Mouse (Mus musculus) urinary bladder, postnatal 14 days (tissue): Measurements from ENCODE around the gene Zfp87.

ENCODE experiments used
- DNase-seq: peaks from one replicate; pipeline ENCODE4 v3.0.0; 2021; ENCODE audit warnings: low spot score

Zfp87 gene

DNA sequence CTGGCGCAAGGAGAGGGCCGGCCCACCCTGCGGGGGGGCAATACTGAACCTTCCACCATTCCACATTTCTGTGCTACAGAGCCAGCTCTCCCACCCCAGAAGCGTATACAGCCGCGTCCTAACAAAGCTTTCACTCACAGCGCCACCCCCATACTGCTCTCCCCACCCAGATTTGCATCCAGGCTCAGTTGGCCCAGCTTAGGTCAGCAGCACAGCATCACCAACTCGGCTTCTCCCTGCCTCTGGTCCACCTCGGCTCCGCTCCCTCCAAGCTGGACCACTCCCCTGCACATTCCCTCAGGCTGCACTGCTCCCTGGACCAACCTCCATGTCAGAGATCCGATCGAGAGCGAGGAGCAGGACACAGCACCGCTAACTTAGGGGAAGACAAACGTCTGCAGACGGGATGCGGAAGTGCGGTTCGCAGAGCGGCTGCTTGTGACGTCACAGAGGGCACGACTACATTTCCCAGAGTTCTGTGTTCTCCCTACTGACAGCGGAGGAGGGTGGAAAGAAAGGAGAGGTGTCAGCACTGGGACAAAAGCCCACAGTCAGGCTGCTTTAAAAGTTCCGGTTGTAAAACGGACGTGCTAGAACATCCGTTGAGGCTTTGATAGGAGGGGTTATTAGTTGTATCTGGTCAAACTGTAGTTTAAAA is at the start of gene Zfp87, which contains the start of gene Gm26965:
TSS of gene Zfp87 (minus strand) at position 425 of the 658 bp plus-strand sequence.
TSS of gene Gm26965 (minus strand) at position 399 of the 658 bp plus-strand sequence.
- peak; percentile 93 for DNase-seq

DNA sequence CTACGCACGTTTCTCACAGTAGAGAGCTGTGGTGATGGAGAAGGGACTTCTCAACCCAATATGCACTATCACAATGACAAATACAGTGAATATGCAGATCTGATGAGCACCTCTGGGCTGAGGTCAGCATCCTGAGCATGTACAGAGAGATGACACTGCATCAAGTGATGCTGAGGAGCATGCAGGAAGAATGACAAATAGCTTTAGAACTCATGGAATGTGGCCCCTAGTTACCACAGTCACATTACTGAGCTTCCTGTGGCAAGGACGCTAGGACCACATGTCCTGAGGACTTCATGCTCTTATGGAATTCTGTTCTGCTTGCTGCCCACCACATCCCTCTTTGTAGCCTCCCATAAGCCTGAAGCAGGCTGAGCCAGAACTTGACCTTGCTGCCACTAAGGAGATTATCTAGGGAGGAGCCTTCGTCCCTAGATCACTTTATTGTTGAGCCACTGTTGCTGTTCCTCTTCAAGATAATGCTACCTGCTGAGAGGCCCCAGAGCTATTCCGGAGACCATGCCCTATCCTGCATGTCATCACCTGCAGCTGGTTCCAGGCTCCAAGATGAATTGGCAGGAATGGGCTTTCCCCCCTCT is 46.7 kb upstream of the Zfp87 start:
- DNase-seq: no peak

DNA sequence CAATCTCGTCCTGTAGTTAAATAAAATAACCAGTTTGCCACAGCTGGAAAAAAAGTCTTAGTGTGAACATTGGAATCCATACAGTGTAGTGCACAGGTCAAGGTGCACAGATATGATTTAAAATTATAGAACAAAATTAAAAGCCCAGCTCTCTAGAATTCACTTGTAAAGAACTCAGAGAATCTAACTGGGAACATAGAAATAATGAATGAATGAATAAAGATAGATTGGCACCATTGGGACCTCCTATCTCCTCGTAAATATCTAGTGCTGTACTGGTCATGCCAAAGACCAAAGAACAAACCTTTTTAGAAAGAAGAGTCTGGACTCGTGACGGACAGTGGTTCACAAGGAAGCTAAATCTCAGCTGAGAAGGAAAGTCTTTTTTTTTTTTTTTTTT is 27.8 kb upstream of the Zfp87 start, which contains the start of gene Zfp748:
TSS of gene Zfp748 (minus strand) at position 101 of the 400 bp plus-strand sequence.
- DNase-seq: no peak

DNA sequence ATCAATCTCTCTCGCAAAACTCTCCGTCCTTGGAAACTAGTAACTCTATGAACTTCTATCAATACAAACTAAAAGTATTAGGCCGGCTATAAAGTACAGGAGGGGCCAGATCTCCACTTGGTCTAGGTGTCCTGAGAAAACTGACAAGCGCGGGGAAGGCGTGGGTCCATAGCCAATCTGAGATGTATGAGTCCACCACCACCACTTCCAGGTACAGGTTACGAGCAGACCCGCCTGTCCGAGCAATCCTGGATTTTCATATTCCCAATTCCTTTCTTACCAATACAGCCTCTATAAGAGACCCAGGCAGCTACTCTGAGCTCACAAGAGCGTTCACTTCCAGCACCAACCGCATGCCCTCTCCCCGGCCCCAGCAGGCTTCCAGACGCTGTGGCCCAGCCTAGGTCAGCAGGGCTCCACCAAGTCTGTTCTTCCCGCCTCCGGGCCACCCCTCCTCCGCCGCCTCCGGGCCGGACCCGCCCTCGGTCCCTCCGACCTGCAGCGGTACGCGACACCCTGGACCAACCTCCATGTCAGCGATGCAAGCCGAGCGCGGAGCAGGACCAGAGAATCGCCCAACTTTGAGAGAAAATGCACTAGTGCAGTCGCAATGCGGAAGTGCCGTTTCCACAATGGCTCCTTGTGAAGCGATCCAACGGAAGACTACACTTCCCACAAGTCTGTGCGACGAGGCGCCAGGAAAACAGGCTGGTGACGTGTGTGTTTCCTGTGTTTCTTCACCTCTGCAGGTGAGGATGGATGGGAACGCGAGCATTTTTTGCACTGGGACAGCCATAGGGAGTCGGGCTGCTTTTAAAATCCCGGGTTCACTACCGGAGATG is 26.7 kb upstream of the Zfp87 start:
- peak; percentile 88 for DNase-seq

DNA sequence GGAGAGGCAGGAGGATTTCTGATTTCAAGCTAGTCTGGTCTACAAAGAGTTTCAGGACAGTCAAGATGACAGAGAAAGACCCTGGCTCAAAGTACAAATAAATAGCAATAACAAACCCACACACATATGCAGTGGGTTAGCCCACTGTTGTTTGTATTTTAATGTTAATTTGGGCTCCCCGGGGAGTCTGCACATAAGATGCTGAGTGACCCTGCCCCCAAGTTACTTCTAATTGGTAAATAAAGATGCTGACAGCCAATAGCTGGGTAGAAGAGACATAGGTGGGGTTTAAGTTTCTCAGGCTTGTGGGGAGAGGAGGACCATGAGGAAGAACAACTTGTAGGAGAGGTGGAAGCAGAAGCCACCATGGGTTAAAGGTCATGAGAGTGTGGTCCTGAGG is 20.0 kb upstream of the Zfp87 start:
- no peak for DNase-seq

DNA sequence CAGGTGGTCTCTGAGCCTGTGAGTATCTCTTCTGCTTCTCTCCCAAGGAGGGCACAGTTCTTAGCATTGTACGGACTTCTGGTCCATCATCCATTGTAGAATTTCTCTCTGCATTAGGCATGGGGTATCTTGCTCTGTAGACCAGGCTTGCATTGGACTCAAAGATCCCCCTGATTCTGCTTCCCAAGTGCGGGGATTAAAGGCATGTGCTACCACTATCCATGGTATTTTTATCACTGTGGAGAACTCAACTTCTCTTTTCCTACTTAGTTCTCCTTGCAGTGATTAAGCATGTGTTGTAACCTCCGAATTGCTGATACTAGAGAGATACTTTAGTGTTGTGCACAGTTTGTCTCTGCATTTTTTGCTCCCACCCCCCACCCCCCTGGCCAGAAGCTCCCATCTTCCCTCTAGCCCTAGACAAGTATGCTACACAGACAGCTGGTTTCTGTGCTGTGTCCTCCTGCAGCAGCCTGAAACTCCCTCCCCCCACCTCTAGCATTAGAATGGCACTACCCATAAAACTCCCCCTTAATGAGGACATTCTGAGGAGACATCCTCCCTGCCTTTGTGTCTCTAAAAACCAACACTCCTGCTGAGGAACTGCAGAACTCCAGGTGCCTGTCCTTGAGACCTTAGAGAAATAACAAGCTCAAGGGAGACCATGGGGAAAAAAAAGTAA is 1.2 kb upstream of the Zfp87 start:
- DNase-seq: no peak

DNA sequence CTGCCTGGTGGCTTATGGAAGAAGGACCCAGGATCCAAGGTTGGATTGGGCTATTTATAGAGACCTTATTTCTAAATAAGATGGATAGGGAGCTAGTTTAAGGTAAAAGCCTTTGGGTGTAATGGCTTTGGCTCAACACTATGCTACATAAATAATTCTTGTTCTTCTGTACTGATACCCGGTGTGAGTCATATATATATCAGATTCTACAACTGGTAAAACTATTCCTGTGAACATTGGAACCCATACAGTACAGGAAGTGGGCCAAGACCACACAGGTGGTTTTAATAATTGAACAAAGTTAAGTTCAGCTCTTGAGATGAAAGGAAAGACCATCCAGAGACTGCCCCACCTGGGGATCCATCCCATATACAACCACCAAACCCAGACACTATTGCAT is 25.1 kb downstream of the Zfp87 start:
- no peak for DNase-seq

DNA sequence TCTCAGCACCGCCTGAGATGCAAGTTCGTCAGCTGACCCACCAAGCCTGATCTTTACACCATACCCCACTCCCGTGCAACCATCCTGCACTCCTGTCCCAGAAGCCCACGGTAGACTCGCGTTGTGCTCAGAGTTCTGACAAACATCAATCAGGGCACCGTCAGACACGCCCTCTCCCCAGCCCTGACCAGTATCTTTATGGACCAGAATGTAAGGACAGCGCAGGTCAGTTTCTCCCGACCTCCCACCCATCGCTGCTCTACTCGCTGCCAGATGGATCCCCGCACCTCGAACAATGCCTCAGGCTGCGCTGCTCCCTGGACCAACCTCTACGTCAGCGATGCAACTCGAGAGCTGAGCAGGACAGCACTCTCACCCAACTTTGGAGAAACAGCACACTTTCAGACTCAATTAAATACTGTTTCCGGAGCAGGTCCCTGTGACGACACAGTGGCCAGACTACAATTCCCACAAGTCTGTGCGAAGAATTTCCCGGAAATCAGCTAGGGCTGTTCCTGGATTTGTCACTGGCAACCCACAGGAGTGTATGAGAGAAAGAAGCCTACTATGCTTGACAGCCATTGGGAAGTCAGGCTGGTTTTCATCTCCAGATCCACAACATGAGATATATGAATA is 25.8 kb downstream of the Zfp87 start, which contains the start of gene Zfp58:
TSS of gene Zfp58 (minus strand) at position 472 of the 636 bp plus-strand sequence.
- peak; percentile 81 for DNase-seq

DNA sequence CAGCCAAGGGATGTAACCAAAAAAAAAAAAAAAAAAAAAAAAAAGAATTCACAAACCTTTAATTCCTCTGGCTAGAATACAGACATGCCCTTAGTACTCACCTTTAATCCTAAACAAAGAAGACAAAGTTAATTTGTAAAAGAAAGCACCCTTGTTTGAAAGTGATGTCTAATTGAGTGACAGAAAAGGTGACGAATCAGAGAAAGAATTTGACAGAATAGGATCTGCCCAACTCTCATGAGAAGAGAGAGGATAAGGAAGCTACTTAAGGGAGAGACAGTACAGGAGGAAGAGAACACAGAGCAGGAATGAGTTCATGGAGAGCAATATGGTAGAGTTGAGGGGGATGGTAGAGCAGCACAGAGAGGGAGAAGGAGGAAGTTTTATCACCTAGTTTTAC is 30.3 kb downstream of the Zfp87 start:
- DNase-seq: no peak

DNA sequence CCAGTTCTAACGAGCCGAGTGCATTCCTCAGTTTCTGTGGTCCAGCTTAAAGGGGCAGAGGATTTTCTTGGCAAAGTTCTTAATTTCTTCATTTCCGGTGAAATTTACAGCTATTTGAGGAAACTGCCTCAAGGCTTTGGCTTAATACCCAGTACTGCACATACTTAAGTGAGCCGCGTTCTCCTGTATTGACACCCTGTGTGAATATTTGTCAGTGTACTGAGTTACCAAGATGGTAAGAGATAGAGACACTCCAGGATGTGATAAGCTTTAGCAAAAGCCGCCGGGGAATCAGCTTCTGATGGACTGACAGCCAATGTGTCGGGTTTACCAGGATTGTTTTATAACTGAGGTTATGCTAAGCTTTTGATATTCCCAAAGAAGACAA is 41.6 kb downstream of the Zfp87 start:
- DNase-seq: no peak

DNA sequence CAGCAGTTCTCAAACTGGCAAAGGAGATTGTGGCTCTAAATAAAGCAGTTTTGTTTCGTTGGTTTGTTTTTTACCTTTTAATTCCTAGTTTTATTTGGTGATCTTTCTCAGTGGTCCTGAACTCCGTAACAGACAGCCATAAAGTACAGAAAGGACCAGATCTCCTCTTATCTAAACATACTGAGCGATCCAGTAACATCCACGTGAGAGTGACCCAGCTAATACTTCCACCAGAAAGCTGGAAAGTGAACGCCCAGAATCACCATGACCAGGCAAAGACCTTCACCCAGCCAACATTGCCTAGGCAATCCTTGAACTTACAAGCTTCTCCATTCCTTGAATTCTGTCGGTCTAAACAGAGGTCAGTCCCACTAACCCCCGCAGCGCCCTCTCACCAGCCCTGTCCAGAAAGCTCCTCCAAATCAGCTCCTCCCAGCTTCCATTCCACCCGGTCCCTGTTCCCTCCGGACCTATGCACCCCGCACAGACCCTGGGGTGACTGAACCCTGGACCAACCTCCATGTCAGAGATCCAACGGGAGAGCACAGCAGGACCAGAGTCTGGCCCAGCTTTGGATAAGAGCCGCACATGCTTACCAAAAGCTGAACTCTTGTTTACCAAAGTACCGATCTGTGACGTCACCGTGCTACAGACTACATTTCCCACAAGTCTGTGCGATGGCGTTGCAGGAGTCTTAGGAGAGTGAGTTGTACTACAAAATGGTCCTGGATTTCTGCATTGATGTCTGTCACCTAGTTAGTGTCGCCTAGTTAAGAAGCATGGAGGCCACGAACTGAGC is 42.2 kb downstream of the Zfp87 start, which contains the start of gene Zfp874b:
TSS of gene Zfp874b (minus strand) at position 634 of the 799 bp plus-strand sequence.
- DNase-seq: peak; percentile 89

DNA sequence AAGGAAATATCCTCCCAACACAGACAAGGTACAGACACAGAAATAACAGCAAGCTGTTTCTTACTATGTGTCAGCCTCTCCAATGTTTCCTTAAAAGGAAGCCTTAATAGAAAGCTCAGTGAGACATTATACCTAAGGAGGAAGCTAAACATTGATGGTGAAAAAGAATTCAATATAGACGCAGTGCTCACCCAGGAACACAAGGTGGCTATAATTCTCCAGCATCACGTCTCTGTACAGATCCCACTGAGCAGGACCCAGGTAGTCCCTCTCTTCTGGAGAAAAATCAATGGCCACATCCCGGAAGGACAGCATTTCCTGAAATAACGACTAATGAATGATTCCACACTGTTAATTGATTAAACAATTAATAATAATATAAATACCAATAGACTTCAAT is 44.4 kb downstream of the Zfp87 start:
- DNase-seq: no peak

DNA sequence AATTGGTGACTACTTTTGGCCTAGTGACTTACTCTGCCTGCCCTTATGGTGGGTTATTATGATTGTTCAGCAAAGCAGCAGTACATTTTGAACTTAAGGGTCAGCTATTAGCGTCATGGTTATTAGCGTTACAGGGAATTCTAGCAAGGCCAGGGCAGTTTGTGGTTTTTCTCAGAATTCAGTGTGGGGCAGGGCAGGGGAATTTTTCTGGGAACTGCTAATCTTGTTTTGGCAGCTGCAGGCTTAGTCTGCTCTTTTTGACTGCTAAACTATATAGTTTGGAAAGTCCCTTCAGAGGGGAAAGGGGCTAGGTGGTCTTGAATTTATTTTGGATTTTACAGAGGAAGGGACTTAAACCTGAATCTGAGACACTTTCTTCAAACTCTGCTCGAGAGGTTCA is 56.7 kb downstream of the Zfp87 start:
- DNase-seq: no peak
